In the genomic region with DNA sequence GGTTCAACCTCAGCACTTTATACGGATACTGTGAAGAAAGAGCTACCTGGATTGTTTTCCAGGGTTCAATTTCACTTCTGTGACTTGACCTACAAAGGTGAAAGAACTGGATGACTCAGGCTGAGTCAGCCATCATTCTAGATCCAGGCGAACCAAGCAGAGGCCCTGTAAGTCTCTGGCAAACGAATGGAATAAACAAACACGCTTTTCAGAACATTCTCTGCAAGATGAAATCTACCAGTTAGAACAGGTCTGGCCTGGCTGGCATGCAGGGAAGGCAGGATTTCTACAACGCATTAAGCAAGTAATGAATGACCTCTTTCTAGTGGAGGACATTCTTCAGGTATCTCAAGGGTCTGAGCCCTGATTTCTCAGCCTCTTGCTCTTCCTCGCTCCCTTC, we compare ENCODE assay signal across 9 mouse cellular contexts. TPM values are rescaled to one million over a fixed set of nuclear protein-coding genes. Genes with fewer than 3 reads are reported as not detected.
DNase-seq lines count a peak whose midpoint lies in the region; ATAC-seq and TF ChIP-seq lines count a peak whose summit lies in the region.
"Had no signal": no experiment of that assay in that cellular context is flagged by ENCODE, and none has a peak within 500 bp of the region (broad histone marks: within the 10 kb centered on the region; RNA-seq: fewer than 3 reads in every experiment).

No protein-coding gene starts in this region.

- no peak for TF ChIP-seq POLR2A in lung, adult 2 months (IDR thresholded peaks at IDR 0.05; ENCODE audit: borderline replicate concordance, extremely low read depth, low read depth, low read length)

- H3K9ac ChIP-seq in intestine, embryonic 14.5 days (ENCODE audit: low read length) = no peak overlapping the region
- H3K9ac ChIP-seq: midbrain, embryonic 15.5 days had no signal

- H3K9me3 ChIP-seq in intestine, embryonic 14.5 days (ENCODE audit: control insufficient read depth, low read length) = peaks cover 5% of the 10 kb centered on the region
- H3K9me3 ChIP-seq: midbrain, embryonic 15.5 days had no signal

- DNase-seq in gastrocnemius, adult 18-20 months (ENCODE audit: low spot score) = peak; percentile 42
- no peak for DNase-seq in gastrocnemius, postnatal 14 days
- DNase-seq in NIH3T3 (ENCODE audit: low read depth) = peak; percentile 89
- DNase-seq in intestine, embryonic 14.5 days (ENCODE audit: low spot score) = no peak
- peak; percentile 16 for DNase-seq in lung, adult 2 months
- DNase-seq in gastrocnemius, adult 8-10 months (ENCODE audit: low spot score in 2 of 2) = no peak
- no peak for DNase-seq in left cerebral cortex, adult 11 months (ENCODE audit: low spot score)
- no peak for DNase-seq in right cerebral cortex, postnatal 14 days

- ATAC-seq in intestine, embryonic 14.5 days (replicated peaks; ENCODE audit: low FRiP score, low TSS enrichment, low read depth) = no peak
- ATAC-seq: midbrain, embryonic 15.5 days had no signal

- intact Hi-C loops in gastrocnemius, postnatal 14 days (cut with DNase I; ENCODE audit: low total_unique reads) = no loop called here

- no peak overlapping the region for H3K4me3 ChIP-seq in intestine, embryonic 14.5 days (ENCODE audit: low read depth, low read length)
- H3K4me3 ChIP-seq in lung, adult 2 months (replicated peaks; ENCODE audit: extremely low read depth, low read depth, low read length) = no peak overlapping the region
- H3K4me3 ChIP-seq: midbrain, embryonic 15.5 days had no signal

- no peaks in the 10 kb centered on the region for H3K27me3 ChIP-seq in intestine, embryonic 14.5 days (replicated peaks; ENCODE audit: control insufficient read depth, insufficient read depth, low read length)
- H3K27me3 ChIP-seq: midbrain, embryonic 15.5 days had no signal

- no peak overlapping the region for H3K4me2 ChIP-seq in intestine, embryonic 14.5 days (ENCODE audit: low read length)
- H3K4me2 ChIP-seq: midbrain, embryonic 15.5 days had no signal

- peak overlapping the region; percentile 57 for H3K27ac ChIP-seq in intestine, embryonic 14.5 days (ENCODE audit: low read depth)
- H3K27ac ChIP-seq: midbrain, embryonic 15.5 days had no signal

- peaks cover 25% of the 10 kb centered on the region for H3K4me1 ChIP-seq in intestine, embryonic 14.5 days (replicated peaks; ENCODE audit: control insufficient read depth, insufficient read depth, low read length)
- H3K4me1 ChIP-seq in lung, adult 2 months (ENCODE audit: control insufficient read depth, insufficient read depth, low read length) = peaks cover 24% of the 10 kb centered on the region
- H3K4me1 ChIP-seq: midbrain, embryonic 15.5 days had no signal

- no peak for TF ChIP-seq CTCF in lung, adult 2 months (IDR thresholded peaks at IDR 0.05; ENCODE audit: insufficient read depth, low read length)

- WGBS in intestine, embryonic 14.5 days = 27% methylated on average over 6 of the region's 6 CpGs
- 26% methylated on average over 6 of the region's 6 CpGs for WGBS in lung, adult 2 months

- no peaks in the 10 kb centered on the region for H3K36me3 ChIP-seq in intestine, embryonic 14.5 days (ENCODE audit: control insufficient read depth, insufficient read depth, low read length)
- H3K36me3 ChIP-seq: midbrain, embryonic 15.5 days had no signal

RNA-seq across cellular contexts. Expression of gene Erbin, which starts 57.5 kb away (rescaled TPM):
- total RNA-seq in gastrocnemius, adult 18-20 months (2021) = 10 to 100 TPM; 33.6 to 46.4 TPM
- total RNA-seq in gastrocnemius, postnatal 14 days (2021) = 10 to 100 TPM; 41.2 to 43.2 TPM
- 32.1 and 32.6 TPM in 2 replicates for polyA plus RNA-seq in intestine, embryonic 14.5 days (2014; fragmentation: Nextera tagmentation; extraction: Ambion mirVana)
- polyA plus RNA-seq in lung, adult 2 months (2012; rRNA removed) = 10.2 and 17.4 TPM in 2 replicates
- 10 to 100 TPM; 45.5 to 53.4 (median 50.3) TPM for total RNA-seq in gastrocnemius, adult 8-10 months (2022)

Comparison
In these comparisons a context has a peak if more than half of its experiments do, and no peak if none do; other contexts are left out.
1. DNase-seq: peak in gastrocnemius, adult 18-20 months (single experiment), NIH3T3 (single experiment) and lung, adult 2 months (single experiment); none in gastrocnemius, postnatal 14 days (single experiment), intestine, embryonic 14.5 days (single experiment), gastrocnemius, adult 8-10 months (0 of 2), left cerebral cortex, adult 11 months (single experiment) and right cerebral cortex, postnatal 14 days (single experiment).